Mouse (Mus musculus) heart, adult 11 months (tissue): ENCODE results near the gene Coro1c.
A peak's percentile ranks its signal among the peaks of the same experiment; 100 is the strongest.

Experiments
- DNase-seq: peaks from one replicate; pipeline ENCODE4 v3.0.0; 2022

The Coro1c gene

DNA sequence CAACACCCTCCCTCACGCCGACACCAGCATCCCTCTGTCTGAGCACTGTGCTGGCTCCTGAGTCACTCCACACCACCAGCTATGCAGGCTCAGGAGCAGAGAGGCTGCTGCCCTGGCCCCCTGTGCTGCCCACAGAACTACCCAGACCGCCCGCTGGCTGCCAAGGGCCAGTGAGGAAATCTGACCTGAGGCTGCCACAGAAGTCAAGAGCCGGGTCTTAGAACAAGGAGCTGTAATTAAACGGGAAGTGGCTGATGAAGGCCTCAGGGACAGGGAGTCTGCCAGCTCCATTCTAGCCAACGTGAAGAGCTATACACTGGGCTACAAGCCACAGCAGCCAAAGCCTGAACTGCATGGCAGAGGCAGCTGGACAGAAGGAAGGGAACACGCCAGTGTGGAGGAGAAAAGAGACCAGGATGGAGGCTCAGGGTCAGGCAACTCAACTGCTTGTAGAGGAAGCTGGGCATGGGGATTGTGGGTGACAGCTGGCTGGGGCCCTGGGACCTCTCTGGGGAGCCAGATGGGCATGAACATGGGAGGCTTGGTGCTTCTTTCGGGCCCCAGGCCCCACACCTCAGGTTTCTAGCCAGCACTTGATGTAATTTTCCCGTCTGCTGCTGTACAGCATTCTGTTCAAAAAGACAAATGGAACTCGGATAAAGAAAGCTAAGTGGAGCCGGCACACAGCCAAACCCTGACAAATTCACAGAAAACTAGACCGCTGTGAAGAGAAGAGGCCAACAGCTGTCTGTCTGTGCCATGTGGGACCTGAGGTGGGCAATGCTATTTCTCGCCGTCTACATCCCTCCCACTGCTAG lies 25.8 kb downstream of the Coro1c start:
- peak; percentile 94 for DNase-seq

DNA sequence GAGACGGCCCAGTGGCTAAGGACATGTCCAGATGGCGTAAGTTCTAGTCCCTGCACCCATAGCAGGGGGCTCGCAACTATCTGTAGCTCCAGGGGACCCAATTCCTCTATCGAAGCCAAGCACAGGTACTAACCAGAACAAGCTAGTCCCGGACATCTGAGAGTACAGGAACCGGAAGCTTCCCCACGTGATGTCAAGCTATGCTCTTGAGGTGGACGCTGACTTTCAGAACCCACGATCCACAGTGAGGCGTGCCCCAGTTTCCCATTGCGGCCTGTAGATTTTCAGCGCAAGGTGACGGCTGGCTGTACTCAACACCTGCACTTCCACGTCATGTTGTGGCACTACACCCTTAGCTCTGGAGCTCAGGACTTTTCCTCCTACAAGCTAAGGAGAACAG lies 27.4 kb downstream of the Coro1c start:
- no peak for DNase-seq

DNA sequence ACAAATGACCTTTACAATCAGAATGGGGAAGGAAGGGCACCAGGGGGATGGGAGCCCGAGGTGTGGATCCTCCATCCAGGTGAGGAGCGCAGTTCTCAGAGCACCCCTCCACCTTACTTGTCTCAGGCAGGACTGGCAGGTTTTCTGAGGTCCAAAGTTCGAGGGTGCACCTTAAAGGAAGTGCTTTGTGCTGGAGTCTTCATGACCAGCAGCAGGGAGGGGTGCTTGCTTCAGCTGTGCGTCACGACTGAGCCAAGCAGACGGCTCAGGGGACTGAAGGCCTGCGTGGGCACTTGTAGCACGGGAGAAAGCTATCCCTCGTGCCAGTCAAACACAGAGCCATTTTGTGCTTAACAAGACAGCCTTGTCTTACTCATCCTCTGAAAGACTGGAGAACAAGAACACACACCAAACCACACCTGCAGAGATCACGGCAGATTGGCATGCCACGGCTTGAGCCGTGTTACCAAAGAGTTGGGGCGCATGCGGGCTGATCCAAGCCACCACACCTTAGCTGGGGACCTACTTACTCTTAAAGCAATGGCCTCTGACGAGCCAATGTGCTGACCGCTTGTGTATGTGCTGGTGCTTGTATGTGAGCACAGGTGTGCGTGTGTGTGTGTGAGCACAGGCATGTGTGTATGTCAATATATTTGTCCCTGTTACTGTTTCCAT lies 29.5 kb downstream of the Coro1c start:
- DNase-seq = no peak

DNA sequence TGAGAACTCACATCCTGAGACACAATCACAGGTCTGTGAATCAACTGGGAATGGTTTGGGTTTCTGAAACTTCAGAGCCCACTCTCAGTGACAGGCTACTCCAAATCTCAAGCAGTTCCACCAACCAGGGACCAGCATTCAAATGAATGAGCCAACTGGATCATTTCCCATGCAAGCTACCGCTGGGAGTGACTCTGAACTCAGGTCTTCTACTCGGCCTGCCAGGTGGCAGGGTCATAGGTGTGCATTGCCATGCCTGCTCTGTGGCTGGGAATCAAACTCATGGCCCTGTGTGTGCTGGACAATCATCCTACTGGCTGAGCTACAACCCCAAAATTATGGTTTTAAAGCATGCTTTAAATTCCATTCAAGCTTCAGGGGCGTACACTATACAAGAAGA lies 31.0 kb downstream of the Coro1c start:
- no peak for DNase-seq

DNA sequence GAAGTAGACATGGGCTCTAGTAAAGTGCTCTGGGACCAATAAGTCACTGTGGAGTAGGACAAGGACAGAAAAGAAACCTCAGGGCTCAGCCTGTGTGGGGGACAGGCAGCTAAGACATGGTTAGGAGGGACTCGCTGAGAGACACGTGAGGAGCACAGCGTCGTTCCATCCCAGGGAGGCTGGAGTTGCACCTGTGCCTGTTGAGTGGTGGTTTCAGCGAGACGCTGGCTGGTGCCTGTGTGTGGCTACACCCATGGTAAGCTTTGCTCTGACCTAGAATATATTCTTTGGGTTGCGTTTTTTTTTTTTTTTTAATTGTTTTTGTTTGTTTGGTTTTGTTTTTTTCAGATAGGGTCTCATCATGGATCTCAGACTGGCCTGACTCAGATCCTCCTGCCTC lies 32.4 kb downstream of the Coro1c start:
- DNase-seq = no peak

DNA sequence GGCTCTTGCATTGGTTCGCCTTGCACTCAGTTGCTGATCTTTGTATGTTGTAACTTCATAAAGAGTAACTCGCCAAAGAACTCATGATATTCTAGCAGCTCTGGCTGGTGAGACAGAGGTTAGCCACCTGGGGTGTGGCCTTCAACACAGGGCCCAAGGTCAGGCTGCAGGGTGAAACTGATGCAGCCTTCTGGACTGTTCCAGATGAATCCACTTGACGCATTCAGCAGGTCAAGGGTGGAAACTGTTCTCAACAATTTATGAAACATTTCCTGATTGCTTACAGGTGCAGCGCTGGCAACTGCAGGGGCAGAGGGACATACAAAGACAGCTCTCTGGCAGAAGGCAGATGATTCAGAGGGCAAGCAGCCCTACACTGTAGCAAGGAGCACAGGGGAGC lies 32.9 kb downstream of the Coro1c start:
- no peak for DNase-seq

DNA sequence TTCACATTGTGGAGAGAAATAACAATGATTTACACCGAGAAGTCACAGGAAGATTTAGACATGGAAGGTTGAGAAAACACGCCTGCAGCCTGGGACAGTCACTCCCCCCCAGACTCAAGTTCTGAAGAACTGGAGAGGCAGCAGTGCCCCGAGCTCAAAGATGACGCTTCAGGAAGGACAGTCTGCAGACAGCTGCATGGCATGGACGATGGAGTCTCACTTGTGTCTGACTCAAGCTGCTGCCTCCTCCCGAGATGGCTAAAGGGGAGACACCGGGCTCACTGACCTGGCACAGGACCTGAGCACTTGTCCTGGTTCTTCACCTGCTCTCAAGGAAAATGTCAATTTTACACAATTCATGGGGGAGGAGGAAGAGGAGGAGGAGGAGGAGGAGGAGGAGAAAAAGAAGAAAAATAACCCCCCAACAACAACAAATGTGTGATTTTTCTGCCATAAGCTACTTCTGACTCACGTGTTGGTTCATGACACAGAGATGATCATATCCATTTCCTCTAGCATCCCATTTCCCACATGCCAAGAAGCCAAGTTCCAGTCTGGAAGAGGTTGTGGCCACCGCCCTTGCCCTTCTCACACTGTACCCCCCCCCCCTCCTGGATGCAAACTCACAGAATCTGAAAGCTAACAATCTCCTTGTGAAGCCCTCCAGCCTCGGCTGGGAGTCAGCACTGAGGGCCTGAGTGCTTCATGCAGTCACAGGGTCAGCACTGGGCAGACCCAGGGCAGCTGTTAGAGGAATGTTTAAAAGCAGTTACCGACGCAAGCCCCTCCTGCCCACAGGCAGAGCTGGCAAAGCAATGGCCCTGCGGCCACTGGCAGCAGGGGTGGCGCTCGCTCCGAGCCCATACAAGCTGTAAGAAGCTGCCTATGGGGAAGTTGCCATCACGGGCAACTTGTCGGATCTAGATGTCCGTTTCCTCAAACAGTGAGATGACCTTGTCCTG lies 34.2 kb downstream of the Coro1c start:
- DNase-seq = no peak

DNA sequence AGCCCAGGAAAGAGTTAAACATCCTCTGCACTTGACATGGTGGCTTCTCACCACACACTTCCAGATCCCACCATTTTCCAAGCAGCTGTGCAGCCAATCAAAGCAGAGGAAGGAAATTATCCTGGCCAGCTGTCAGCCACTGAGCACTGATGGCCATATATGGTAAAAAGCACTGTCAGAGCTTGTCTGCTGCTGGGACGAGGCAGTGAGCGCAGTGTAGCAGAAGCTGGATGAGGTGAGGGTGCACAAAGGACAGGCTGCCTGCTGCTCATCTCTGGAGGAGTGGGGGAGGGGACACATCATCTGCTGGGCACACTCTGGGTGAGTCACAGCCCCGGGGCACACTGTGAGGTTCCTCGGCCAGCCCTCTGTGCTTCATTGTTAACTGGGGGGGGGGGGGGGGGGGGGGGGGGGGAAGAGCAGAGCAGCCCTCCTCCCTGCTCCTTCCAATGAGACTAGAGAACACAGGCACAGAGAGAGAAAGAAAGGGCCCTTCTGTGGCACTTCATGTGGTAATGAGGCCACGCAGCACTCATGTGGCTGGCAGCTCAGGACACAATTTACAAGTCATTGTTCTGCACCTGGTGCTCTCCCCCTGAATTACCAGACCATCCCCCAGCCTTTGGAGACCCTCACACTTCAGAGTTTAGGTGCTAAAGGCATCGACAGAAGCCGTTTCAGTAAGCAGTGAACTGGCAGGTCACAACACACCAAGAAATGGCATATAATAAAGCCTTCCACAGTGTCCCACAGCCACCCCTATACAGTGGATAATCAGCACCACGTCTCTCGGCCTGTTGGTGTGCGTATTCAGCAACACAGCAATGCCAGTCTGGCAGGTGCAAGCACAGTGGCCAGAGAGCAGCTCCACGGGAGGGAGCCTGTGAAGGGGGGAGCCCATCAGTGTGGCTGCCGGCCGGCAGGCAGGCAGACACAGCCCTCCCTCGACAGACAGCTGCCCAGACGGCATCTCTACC lies 35.3 kb downstream of the Coro1c start:
- peak; percentile 99 for DNase-seq

DNA sequence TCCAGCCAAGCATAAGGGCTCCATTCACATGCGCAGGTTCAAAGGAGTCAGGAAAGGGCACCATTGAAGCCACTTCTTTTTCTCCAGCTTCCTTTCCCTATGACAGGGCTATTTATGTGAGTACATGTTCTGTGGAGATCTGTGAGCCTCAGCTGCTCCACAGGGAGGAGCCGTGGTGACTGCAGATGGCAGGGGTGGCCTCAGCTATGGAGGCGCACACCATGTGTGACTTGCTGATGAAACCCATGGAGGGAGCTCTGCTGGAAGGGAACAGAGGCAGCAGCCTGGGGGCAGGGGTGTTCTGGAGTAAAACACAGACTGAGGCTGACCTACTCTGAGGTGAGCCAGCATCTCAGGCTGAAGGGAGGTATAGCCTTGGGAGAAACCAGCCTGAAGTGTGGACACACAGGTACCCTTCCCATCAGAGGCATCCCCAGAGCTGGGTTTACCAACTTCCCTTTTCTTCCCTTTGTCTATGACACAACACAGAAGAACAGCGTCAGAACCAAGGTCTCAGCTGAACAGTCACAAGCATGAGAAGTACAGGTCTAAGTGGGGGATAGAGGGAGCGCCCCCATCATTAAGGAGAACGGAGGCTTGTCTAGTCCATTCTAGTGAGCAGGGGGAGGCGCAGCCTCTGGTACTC lies 36.5 kb downstream of the Coro1c start:
- no peak for DNase-seq

DNA sequence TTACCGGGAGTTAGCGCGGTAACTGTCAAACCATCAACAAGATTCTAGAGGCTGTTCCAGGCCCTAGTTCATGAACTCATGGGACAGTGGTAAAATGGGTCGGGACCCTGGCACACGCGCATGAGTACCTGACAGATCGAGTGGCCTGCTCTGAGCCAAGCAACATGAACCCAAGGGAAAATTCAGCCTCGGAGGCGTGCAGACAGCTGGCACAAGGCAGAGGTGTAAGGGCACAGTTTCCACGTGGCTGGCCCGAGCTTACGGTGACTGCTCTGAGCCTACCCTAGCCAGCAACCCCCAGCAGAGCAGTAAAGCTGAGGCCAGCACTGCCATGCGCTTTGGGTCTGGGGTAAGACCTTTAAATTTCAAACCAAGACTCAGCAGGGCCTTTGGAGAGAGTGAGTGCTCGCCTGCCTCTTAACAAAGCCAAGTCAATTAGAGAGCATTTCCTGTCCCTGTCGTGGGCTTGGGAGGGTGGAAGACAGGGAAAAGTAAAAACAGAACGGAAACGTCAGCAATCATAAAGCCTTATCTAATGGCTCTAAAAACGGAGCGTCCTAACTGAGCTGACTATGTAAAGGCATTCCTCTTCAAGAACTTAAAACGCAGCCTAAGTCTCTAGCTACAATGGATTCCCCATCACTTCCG lies 38.0 kb downstream of the Coro1c start:
- DNase-seq = no peak

DNA sequence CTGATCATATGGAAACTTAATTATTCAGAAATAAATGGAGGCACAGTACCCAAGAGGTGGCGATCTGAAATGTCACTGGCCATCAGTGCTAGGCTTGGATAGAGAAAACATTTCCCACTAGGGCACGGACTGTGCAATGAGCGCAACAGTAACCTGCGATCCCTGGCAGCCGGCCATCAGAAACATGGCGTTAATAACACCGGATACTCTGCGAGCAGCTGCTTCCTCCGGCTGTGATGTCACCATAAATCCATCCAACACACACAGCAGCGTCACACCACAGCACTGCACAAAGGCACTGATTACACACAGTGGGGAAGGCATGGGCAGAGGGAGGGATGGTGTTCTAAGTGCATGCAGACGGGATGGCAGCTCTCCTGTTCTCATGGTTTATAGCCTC lies 39.4 kb downstream of the Coro1c start:
- DNase-seq = peak; percentile 98

DNA sequence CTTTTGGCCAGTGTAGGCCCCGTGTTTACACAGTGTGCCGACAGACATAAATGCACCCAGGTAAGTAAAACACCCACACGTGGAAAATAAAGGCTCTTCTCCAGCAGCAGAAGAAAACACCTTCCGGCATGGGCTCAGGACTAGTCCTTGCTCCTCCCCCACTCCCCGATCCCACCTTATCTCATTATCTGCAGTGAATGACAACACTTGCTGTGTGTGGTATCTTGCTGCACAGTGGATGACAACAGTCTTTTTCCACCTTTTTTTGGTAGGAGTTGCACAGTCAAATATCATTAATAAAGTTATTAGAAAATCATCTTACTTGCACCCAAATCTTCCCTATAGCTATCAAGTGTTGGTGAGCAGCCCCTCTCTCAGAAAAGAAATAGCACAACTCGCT lies 43.6 kb downstream of the Coro1c start:
- DNase-seq = no peak

DNA sequence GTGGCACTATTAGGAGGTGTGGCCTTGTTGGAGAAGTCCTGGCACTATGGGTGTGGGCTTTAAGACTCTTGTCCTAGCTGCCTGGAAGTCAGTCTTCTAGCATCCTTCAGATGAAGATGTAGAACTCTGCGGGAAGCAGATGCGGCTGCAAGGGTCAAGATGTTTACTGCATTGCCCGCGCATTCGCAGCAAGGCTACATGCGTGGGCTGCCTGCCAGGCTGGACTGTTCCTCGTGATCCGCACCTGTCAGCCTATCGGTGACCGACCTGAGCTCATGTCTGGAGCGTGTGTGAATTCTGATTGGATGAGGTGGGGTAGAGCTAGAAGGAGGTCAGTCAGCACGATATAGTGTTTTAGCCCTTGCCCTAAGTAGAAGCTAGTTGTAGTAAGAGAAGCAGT lies 44.6 kb downstream of the Coro1c start:
- DNase-seq = no peak

DNA sequence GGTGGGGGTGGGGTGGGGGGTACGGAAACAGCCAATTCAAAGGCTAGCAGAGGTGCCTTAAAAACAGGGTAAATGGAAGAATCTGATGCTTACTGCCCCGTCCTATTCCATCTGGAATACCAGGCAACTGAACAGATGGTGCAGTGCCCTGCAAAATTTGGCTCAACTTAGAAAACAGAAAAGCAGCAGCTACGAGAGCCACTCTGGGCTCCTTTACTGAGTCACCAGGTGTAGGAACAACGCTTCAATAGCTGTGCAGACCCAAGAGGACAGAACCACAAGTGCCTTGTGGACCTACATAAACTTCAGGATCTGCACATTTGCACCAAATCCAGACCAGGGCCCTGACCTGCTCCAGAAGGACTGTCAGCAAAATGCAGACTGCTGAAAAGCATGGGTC lies 46.1 kb downstream of the Coro1c start:
- DNase-seq = no peak

DNA sequence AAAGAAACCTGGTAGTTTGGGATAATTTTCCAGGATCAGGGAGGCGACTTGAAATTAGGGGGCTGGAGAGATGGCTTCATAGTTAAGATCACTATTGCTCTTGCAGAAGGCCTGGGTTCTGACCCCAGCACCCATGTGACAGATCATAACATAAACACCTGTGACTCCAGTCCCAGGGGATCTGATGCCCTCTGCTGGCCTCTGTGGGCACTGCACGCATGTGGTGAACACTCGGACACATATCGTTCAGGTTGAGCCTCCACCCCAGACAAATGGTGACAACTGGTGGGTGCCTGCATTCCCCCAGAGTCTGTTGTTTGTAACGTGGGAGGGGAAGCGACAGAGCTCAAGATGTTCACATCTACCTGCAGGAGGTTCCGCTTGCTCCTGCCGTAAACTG lies 47.3 kb downstream of the Coro1c start:
- DNase-seq = no peak

DNA sequence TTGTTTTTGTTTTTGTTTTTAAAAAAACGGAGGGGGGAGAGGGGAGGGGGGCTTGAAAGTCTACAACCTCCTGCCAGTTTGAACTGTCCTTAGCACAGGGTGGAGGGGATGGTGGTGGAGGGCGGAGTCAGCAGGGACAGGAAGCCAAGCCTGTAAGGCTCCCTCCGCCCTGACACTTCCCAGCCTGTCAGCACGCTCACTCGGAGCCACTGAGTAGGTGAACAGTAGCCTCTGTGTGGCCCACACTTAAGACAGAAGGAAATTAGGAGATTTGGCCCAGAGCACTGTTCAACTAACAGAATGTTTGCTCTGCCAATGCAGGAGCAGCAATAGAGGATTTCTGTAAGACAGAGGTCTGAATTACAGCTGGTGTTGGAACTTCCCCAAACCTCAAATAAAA lies 49.6 kb downstream of the Coro1c start:
- peak; percentile 98 for DNase-seq

DNA sequence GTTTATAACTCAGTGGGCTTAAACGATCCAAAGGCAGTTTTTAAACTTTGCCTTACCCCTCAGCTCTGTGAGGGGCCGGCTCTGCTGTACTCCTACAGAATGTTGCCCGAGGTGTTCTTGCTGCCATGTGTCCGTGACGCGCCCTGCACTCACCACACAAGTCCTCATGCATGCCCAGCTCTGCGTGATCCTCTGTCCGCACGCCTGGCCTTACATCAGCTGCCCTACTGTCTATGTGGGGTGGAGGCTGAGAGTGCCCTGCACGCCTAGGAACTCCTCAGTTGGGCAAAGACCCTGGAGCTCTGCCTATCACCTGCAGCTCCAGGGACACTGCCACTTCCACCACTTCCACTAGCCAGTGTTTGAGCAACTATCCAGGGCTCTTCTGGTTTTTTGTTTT lies 50.0 kb downstream of the Coro1c start:
- peak; percentile 94 for DNase-seq

DNA sequence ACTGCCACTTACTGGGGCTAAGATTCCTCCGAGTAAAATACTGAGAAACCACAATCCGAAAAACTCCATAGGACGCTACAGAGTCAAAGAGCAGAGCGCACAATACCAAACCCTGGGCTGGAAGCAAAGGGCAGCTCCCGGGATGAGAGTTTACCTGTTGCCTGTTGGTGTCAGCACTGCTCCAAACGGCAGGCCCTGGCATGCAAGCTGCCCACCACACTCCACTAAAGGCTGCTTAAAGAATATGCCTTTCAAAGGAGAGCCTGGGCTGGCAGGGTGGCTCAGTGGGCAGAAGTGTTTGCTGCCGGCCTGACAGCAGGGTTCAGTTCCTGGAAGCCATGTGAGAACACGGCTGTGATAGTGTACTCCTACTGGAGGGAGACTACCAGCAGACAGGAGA lies 50.9 kb downstream of the Coro1c start:
- DNase-seq = peak; percentile 89

DNA sequence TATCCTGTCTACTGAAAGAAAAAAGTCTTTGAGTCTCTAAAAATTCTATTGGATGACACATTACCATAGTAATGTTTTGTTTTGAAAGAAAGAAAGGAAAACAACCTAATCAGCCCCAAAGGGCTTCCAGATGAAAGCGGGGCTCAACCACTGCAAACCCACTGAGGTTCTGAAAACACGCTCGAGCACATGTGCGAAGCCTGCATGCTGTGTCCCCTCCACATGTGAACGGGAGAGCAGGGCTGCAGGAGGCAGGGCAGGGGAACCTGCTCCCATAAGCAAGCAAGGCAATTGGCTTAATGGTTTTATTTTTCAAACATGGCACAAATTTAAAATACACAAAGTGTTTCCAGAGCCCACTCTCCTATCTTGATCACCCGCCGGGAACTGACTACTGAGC lies 51.9 kb downstream of the Coro1c start:
- DNase-seq = peak; percentile 97

DNA sequence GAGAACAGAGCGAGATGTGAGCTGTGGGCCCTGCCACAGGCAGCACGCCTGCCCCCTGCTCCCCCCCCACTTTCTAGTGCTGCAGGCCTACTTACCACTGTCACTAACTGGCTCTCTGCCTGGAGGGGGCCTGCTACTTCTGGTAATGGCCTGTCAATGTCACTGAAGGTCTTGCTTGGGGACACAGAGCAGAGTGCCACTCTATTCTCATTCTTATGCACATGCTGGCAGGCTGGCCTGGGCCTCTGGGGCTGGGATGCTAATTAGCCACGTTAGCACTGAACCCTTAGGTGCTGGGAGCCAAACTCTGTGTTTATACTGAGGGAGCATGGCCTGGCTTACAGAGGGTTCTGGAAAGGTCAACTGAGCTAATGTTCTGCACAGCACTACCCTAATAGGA lies 52.9 kb downstream of the Coro1c start:
- peak; percentile 97 for DNase-seq

DNA sequence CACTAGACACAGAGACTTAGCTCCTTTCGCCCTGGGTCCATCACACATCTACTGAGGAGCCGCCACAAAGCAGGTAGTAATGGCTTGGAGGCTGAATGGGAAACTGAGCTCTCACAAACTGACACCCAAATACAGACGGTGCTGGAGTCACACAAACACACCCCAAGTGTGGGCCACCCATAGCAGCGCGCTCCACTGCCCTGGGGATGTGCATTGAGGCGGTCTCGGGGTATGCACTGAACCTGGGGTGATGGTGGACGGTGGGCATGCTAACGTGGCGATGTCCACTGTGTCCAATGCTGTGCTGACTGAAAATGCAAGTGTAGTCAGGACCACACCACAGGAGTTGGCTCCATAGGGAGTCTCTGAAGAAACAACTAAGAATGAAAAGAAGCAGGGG lies 53.4 kb downstream of the Coro1c start:
- peak; percentile 92 for DNase-seq
